Mouse (Mus musculus): ENCODE results near the gene Ctps2.
"Not testable (repeated sequence)": the region's sequence is repeated elsewhere in the genome, so short reads cannot be mapped to it uniquely, and the experiment has no call there.

Gene Ctps2

DNA sequence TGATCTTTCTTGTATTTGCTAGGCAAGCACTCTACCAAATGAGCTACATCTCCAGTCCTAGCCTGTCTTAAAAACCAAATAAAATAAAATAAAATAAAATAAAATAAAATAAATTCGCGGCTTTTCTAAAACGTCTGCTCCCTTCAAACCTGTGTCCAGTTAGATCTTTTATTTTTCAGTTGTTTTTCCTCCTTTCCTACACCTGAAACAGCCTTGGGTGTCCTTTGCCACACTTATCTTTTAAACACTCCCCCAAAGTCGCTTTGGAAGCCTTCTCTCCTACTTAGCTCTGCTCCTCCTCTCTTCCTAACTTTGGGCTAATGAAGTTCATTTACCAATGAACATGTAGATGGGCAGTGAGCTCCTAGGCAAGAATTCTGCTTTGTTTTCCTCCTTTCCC, at the start of gene Ctps2:
Gene Ctps2 (plus strand): TSS at position 301 of the 400 bp plus-strand sequence.
- in situ Hi-C loops (cut with MboI, MseI): no loop called here

GRCm38 (mm10) chrX:162868294-162868965, 32.6 kb upstream of the Ctps2 start:
- in situ Hi-C loops (cut with MboI, MseI): no loop called here

GRCm38 (mm10) chrX:162871734-162872517, 29.1 kb upstream of the Ctps2 start:
- in situ Hi-C loops (cut with MboI, MseI): no loop called here

- in situ Hi-C loops (cut with MboI, MseI): no loop called here
These were observed 27.3 kb upstream of the Ctps2 start for GRCm38 (mm10) chrX:162873761-162874160.

DNA sequence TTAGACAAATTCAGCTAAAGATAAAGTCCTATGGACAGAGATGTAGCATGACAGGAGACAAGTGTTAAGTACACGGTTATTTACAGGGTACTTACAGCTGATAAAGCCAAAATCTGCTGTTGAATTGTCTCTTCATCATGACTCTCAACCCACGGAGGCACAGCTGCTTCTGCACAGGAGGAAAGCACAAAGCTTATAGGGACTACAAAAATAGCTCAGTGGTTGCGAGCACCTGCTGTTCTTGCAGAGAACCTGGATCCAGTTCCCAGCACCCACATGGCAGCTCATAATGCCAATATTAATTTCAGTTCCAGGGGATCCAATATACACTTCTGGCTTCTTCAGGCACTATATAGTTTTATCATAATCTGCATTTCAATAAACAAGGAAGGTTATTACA, 22.8 kb upstream of the Ctps2 start:
- in situ Hi-C loops (cut with MboI, MseI): no loop called here

DNA sequence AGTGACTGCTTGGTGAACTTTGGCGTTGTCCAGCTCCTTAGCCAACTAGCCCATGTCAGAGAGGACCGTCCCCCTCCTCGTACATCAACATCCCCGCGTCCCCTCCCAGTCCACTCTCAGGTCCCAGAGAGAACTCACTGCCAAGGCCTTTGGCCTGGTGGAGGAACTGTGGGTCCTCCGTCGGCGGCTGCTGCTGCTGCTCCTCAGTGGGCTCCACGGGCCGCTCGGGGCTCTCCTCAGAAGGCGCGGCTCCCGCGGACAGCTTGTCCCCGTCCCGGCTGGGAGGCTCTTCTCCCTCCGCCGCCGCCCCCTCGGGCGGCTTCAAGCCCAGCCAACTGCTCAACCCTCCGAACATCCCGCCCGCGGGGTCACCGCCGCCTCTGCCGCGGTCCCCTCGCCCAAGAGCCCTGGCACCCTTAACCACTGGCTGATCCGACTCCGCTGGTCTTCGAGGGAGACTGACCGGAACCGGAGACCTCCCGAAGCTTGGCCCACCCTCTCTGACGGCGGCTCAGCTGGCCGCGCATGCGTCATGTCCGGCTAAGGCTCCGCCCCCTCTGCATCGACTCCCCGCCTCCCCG, 13.0 kb upstream of the Ctps2 start, which contains the start of gene Syap1:
Gene Syap1 (minus strand): TSS at position 517 of the 581 bp plus-strand sequence.
- in situ Hi-C loops (cut with MboI, MseI): no loop called here

DNA sequence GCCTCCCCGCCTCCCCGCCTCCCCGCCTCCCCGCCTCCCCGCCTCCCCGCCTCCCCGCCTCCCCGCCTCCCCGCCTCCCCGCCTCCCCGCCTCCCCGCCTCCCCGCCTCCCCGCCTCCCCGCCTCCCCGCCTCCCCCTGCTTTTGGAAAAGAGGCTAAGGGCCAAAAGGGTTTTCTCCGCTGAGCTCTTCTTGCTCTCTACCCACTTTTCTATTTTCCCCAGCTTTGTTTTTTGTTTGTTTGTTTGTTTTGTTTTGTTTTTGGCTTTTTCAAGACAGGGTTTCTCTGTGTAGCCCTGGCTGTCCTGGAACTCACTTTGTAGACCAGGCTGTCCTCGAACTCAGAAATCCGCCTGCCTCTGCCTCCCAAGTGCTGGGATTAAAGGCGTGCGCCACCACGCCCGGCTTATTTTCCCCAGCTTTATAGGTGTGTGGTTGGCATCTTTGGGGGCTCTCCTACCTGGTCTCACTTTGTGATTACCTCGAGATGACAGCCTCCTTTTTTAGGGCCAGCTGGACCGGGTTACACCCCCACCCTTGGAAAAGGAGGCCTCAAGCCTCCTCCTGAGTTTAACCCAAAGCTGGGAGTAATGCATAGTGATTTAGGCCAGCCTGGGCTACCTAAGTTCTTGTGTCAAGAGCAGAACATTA, 12.3 kb upstream of the Ctps2 start:
- in situ Hi-C loops (cut with MboI, MseI): not testable (repeated sequence)

DNA sequence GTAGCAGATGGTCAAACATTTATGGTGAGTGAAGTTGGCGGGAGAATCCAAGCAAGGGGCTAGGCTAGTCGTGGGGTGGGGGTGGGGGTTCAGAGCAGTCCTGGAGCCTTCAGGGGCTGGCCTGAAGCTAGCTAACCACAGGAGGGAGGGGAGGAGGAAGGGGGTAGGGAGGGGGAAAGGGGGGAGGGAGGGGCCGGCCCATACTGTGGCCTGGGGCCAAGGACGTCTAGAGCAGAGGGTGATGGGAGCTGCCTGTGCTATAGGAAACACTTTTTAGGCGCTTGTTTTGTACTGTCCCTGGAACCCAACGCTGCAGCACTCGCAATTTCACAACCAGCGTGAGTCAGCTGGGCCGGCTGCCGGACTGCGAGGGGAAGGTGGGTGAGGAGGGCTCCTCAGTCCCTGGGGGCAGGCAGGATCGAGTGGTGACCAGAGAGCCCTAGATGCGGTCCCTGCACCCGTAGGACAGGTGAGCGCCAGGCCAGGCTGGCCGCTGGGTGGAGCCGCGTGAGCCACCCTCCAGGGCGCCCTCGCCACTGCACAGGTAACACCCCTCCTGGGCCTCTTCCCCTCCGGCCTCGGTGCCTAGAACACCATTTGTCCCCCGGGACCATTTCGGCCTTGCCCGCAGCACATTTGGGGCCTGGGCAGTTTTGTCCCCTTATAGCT, 467 bp downstream of the Ctps2 start:
- in situ Hi-C loops (cut with MboI, MseI): no loop called here

DNA sequence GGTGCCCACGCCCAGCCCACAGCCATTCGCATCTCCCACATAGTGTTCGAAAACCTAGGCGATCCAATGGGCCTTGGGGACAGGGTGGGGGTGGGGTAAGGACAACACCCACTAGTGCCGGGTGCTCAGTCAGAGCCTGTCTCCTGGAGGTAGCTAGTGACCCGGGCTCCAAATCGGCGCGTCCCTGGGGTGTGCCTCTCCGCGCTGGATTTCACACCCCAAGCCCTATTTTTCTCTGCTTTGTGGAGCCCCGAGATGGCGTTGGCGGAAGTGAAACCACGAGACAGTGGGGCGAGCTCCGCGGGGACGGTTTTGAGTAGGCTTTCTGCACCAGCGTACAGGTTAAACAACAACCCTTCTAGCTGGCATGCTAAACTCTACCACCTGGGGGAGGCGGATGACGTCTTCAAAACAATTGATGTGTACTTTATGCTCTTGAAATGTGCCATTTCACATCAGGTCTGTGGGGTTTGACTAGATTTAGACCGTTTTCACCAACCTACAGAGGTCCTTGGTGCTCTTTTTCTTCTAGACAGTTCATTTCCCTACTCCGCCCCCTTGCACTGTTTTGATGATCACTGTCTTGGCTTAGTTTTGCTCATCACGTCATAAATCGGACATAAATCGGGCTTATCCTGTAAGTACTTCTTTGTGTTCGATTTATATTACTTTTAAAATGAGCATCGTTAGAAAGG, 1.1 kb downstream of the Ctps2 start:
- in situ Hi-C loops (cut with MboI, MseI): no loop called here

DNA sequence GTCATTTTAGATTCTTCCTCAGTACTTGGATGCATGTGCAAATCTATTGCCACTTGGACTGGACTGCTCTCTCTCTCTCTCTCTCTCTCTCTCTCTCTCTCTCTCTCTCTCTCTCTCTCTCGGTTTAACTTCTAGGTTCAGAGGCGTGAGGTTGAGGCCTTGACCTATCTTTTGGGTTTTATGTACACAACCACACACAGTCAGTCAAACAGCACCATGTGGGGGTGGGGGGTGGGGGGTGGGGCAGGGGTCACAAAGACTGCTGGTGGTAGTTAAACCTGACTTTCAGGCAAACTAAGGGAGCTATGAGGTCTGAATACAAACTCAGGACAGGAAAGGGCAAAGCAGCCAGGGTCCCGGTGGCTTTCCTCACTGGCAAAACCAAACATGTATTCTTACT, 6.5 kb downstream of the Ctps2 start:
- in situ Hi-C loops (cut with MboI, MseI): no loop called here

DNA sequence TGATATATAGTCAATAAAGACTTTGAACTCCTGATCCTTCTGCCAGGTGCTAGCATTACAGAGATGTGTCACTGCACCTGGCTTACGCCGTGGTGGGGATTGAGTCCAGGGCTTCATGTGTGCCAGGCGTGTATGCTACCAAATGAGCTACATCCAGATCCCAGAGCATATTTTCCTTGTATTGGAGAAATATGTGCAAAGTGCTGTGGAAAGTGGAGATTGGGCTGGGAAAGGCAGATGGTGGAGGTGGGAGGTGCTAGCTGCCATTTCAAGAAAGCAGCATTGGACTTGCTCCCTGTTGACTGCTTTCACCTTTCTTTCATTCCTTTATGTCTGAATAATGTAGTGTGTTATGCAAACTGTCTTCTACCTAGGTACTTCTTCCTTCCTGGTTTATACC, 12.6 kb downstream of the Ctps2 start:
- in situ Hi-C loops (cut with MboI, MseI): no loop called here

GRCm38 (mm10) chrX:162915697-162916096, 14.7 kb downstream of the Ctps2 start:
- in situ Hi-C loops (cut with MboI, MseI): no loop called here

- in situ Hi-C loops (cut with MboI, MseI): no loop called here
These were observed 20.6 kb downstream of the Ctps2 start for GRCm38 (mm10) chrX:162921487-162922125.

DNA sequence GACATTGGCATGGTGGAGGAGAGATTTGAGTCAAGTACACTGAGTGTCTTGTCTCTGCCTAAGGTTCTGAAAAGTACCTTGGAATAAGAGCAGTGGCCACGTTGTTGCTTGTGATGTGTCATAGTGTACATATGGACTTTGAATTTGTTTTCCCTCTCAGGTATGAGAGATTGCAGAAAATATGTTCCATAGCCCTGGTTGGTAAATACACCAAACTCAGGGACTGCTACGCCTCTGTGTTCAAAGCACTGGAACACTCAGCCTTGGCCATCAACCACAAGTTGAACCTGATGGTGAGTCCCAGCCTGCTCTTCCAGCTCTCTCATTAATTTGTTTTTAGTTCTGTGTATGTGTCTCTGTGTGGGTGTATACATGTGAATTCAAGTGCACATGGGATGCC, 30.4 kb downstream of the Ctps2 start:
- in situ Hi-C loops (cut with MboI, MseI): loop anchor here (25.0 kb wide), 1 partner anchor 1131 kb away; no protein-coding TSS in a partner anchor

- in situ Hi-C loops (cut with MboI, MseI): loop anchor here (10.0 to 25.0 kb wide), 2 partner anchors 723 to 1120 kb away; no protein-coding TSS in a partner anchor
These were observed 41.0 kb downstream of the Ctps2 start for GRCm38 (mm10) chrX:162942027-162942426.

DNA sequence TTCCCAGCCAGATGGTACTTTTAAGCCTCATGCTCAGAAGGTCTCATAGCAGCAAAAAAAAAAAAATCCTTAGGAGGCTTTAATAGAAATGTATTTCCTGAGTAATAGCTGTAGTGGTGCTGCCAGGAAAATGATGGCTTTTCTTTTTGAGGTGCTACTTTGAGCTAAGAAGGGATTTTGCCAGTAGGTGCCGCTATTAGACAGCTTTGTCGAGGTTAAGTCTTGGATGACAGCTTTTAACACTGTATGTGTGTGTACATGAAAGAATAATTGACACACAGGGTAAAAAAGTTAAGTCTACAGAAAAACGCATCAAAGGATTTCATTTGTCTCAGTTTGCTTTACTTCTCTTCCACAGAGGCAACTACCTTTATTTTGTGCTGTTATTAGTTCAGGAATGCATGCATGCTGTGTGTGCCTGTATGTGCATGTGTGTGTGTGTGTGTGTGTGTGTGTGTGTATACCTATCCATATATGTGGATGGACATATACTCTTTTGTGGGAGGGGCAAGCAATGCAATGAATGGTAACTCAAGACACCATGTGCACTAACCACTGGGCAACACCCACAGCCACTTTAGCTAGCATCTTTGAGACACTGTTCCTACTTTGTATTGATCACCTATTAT, 48.9 kb downstream of the Ctps2 start:
- in situ Hi-C loops (cut with MboI, MseI): loop anchor here (10.0 to 25.0 kb wide), 2 partner anchors 715 to 1112 kb away; no protein-coding TSS in a partner anchor

- in situ Hi-C loops (cut with MboI, MseI): no loop called here
These were observed 56.9 kb downstream of the Ctps2 start for GRCm38 (mm10) chrX:162957921-162958320.

GRCm38 (mm10) chrX:162963840-162964239, 62.8 kb downstream of the Ctps2 start:
- in situ Hi-C loops (cut with MboI, MseI): no loop called here

- in situ Hi-C loops (cut with MboI, MseI): no loop called here
These were observed 63.3 kb downstream of the Ctps2 start, which contains the start of gene S100g for GRCm38 (mm10) chrX:162964383-162964782. Gene S100g, minus strand, starts transcription at chrX:162964599.

- in situ Hi-C loops (cut with MboI, MseI): no loop called here
These were observed 66.4 kb downstream of the Ctps2 start for GRCm38 (mm10) chrX:162967456-162967855.

Measured in T-helper 1 cell (primary cell).